Mouse (Mus musculus) cerebellum, adult 11-12 months (tissue): ENCODE results near the gene Cat.

Experiments used
- DNase-seq: peaks from one replicate; pipeline ENCODE4 v3.0.0; 2022

Gene Cat

DNA sequence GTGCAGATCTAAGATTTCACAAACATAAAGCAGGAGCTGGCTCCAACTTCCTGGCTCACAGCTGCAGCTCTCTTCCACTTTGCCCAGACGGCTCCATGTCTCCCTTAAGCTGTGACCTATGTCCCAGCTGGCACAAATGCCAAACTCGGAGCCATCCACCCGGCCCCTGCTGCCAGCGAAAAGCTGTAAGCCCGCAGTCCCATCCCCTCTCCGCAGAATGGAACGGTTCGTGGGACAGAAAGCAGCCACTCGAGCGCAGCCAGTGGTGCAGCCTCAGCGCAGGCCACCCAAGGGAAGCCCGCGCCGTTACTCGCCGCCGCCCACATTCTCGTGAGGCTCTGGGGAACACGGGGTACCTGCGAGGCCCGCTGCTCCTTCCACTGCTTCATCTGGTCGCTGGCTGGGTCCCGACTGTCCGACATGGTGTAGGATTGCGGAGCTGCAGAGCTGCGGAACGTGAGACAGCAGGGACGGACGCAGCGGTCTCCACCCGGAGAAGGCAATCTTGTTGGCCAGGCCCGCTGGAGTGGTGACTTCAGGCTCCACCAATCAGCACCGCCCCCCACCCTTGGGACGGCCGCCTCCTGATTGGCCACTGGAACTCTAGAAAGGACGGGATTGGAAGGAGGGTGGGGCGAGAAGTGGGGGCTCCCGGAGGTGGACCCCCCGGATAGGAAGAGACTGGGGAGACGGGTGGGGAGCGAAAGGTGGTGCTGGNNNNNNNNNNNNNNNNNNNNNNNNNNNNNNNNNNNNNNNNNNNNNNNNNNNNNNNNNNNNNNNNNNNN lies at the start of gene Cat:
Gene Cat, minus strand, starts transcription at position 544 of the 785 bp plus-strand sequence.
- DNase-seq, result peak; percentile 92

DNA sequence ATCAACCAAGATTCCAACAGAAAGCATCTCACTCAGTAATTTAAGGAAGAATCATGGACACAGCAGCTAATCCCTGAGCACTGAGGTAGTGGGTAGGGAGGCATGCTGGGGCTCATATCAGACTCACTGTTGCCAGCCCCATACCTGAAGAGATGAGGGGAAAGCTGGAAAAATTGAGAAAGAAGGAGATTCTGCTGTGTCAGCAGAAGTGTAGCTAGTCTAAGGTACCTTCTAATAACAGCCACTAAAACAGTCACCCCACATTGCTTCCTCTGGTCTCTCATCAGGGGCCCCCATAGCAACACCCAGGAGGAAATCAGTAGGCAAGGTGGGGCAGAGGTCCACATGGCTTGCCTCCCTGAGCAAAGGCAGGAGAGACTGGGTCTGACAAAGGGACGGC lies 40.6 kb upstream of the Cat start:
- DNase-seq, result no peak

DNA sequence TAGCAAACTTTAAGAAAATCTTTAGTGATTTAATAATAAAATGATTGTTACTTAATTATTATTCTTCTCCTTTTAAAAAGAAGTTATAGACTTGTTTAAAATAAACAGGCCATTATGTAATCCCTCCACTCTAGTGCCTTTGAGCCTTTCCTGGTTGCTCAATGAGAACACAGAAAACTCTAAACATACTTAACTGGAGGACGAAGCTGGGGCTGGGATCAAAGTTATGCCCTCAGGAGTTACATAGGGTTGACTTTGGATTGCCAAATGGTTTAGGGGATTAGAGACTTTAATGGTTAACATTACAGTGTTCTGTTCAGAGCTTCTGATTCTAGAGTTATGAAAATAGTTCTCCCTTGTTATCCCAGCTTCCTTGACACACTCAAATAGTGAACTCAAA lies 31.5 kb upstream of the Cat start:
- DNase-seq, result no peak

DNA sequence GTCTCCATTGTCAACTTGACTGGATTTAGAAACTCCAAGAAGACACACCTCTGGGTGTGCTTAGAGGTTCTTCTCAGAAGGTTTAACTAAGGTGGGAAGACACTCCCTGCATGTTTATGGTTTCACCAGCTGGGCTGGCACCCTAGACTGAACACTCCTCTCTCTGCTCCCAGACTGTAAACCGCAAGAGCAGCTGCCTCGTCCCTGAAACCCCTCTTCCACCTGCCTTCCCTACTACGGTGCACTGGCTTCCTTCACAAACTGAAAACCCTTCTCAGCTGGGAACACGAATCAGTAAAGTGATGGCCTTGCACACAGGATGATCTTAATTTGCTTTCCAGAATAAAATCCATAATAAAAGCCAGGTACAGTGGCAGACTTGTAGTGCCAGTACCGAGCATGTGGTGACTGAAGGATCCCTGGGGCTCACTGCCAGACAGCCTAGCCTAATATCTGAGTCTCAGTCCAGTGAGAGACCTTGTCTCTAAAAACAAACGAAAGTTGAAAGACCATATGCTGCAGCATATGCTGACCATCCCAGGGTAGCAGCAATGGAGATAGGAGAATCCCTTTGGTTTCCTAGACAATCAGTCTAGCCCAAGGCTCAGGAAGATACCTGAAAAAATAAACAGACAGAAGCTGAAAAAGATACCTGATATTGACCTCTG lies 30.7 kb upstream of the Cat start:
- DNase-seq, result peak; percentile 64

DNA sequence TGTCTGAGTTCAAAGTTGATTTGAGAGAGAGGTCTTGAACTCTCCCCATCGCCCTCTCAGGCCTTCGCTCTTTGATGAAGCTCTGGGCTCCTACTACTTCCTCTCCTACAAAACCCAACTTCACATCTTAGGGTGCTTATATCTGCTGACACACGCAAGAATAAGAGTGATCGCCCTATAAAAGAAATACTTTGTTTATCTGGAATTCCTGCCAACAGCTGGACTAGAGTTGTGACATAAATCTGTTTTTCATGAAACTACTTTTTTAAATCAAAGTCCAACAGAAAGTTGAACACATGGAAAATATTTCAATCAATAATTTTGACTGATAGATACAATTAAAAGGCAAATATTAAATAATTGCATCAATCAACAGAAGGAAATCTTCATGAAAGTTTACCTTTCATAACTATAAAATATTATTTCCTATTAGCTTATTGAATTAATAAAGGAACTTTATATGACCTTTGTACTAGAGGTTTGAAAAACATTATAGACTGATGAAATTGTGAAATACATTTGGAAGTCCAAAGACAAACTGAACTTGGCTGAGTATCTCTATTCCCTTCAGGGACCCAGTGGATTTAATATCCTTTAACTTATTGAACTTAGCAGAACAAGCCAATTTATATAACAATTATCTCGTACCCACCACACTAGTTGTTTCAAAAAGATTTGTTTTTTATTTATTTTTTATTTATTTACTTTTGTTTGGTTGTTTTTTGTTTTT lies 27.3 kb upstream of the Cat start:
- no peak for DNase-seq

DNA sequence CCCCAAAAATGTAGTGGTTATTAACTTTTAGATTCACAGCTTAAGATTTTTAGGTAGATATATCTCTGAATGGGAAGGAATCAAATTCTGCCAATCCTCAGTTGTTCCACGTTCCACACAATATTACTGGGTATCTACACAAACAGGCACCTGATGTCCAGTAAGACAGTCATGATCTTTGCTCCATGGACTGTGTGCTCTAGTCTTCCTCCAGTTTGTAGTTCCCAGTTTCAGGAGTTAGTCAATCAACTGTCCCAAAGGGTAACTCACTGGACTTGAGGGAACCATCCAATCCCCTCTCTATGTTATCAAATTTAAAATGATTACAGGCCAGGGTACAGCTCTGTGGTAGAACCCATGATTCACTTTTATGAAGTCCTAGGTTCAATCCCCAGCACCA lies 26.7 kb upstream of the Cat start:
- no peak for DNase-seq

DNA sequence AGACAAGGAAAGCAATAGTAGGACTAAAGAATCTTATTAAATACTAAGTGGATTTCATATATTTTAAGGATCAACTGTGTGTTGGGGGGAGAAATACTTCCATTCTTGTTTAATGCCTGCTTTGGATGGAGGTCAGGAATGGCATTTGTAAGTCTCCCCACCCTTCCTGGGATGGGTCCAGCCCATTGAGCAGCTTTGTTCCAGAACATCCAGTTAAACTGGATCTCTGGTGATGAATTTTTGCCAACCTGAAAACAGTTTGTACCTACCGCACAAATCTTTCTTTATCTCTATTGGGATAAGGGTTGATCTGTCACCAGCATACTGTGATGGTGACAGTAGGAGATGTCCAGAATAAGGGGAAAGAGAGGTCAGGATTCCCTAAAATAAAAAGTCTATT lies 26.1 kb upstream of the Cat start:
- no peak for DNase-seq

DNA sequence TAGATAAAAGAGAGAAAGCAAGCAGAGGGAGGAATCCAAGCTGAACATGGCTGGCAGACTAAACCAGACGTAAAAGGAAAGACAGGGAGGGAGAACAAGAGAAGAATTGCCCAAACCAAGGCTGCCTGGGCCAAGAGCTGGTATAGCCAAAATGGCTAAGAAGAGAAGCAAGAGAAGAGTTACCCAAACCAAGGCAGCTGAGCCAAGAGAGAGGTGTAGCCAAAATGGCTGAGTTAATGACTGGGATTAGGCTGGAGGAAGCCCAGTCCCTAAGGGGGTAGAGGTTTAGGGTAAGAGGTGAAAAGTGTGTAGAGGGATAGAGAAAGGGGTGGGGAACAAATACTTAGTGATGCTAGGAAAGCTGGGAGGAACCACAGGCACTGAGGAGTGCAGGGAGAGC lies 22.7 kb upstream of the Cat start:
- no peak for DNase-seq

DNA sequence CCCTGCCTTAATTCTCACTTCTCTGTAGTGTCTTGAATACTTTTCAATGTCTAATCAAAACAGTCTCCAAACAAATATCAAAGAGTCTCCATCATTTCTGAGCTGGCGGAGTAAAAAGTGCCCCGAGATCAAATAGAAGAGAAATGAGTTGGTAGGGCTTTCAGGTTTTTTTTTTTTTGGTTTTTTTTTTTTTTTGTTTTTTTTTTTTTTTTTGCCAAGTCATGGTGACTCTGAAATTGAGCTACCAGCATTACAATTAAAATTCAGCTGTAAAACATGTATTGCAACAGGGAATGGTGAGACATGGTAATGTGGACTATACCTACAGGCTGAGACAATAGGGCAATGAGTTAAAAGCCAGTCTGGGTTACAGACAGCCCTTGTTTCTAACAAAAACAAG lies 21.0 kb upstream of the Cat start:
- no peak for DNase-seq

DNA sequence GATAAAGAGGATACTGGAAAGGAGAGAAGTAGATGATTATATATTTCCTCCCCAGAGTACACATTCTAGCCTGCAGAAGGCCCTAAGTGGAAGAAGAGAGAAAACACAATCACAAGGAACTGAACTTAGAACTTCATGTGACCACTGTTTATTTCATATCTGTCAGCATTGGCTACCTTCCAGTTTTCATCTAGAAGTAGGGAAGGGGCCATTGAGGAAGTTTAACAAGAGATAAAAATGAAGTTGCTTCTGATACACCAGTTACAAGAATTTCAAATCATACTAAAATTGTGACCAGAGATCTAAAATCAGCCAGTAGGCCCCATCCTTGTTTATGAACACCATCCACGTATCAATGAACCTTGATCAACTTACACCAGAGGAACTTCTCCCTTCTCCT lies 19.5 kb upstream of the Cat start:
- DNase-seq, result no peak

DNA sequence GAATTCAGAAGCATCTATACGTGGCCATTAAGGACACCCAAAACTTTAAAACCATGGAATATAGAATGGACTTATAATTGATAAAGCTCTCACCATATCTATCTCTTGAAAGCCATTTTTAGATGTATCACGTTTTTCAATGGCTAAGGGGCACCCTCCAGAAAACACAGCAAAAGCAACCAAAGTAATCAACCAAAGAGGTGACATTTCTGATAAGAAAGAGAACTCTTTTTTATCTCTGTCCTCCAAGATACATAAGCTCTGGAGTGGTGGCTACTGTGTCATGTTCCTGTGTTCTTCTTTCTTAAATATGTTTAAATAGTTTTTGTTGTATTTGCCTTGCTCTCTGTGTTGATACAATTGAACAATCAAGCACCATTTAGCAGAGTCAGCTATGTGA lies 15.8 kb upstream of the Cat start:
- no peak for DNase-seq

DNA sequence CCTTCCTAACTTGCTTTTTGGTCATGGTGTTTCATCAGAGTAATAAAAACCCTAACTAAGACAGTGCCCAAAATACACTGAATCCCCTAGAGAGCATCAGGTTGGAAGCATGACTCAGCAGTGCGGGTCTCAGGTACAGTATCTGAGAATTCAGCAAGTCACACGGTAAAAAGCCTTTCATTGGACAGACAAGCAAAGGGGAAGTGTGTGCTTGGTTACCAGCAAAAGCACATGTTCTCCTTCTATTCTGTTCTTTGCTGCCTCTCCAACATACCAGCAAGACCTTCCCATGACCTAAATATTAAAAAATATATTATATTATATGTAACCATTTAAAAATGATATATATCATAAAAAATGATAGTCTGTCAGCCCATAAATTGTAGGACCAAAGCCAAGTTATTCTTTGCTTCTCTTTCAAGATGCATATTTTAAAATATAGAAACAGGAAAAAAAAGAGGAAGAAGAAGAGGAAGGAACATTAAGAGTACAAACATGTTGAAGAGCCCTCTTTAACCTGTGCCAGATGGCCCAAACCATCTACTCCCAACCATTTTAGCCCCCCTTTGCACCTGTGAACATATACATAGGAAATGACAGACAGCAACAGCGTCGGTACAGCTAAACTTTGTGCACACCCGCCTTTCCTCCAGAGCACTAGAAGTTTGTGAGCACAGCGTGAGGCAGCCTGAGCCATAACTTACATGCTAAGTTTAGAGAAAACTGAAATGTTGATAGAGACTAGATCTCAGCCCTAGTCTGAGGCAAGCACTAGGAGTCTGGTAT lies 10.9 kb upstream of the Cat start:
- DNase-seq, result no peak

DNA sequence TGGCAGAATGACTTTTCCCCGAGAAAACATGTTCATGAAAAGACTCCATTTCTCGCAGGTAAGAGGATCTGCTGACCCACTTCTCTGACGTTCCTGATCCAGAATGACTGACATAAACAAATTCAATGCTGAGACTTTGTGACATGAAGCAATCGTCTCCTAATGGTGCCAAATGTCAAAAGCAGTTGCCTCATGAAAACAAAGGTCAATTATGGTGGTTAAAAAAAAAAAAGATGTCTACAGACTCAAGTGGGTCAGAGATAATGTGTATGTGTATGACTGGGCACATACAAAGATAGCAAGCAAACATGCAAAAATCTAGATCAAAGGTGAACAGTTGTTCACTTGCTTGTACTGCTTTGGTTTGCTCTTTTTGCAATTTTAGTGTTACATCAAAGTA lies 8.9 kb upstream of the Cat start:
- no peak for DNase-seq

DNA sequence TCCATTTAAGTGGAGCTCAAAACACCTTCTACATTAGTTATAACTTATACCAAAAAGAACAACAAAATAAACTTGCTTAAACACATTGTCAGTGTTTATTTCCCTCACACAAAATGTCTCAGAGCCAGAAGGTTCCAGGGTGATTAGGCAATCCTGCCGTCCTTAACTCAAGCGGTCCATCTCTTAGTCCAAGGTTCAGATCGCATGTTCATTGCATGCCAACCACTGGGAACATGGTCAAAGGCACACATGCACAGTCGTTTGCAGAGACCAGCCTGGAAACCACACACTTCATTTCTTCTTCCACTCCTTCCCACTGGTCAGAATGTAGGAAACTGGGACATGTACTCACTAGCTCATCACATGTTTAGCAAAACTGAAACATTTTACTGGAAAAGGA lies 7.6 kb upstream of the Cat start:
- DNase-seq, result no peak

DNA sequence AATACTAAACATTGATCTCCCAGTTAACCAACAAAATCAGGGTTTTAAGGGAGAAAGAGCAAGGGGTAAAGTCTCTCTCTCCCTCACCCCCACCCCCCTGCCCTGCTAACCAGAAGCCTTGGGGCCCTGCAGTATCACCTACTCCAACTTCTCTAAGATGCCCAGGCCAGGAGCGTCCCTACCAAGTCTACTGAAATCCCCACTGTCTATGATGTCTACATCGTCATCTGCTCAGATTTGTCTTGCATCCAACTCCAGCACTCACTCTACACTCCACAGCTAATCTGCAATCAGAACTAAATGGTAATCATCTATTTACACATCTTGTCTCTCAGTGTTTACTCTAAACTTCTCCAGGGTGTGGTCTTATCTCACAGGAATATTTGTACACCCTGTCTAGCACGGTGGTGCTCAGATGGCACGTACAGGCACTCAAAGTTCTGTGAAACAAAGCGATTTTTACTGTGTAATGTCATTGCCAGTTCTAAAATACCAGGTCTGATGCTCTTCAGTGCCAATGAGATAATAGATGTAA lies 907 bp downstream of the Cat start:
- DNase-seq, result no peak

DNA sequence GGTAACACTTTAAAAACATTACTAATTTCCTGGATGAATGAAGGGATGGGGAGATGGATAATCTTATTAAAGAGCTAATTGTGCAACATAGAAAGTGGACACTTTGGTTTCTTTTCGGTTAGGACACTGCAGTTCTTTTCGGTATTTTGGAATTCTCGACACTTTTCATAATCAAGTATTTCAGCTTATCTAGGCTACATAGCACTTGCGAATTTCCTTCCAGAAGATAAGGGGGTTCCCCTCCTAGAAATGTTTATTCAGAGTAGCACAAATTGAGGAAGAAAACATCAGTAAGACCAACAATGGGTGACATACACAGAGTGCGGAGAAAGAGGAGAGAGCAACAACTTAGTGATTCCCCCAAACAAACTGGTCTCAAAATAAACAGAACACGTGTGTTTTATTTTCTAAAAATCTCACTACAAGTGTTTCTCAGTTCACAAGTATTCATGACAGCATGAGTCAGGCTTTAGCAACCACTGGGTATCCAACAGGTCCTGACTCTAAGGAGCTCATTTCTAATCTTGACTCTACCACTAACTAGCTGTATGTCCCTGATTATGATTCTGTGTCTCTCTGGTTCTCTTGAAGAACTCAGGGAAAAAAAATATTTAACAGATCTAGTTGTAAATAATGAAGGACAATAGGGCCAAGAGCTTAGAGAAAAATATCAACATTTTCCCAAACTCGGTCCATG lies 1.5 kb downstream of the Cat start:
- DNase-seq, result no peak

DNA sequence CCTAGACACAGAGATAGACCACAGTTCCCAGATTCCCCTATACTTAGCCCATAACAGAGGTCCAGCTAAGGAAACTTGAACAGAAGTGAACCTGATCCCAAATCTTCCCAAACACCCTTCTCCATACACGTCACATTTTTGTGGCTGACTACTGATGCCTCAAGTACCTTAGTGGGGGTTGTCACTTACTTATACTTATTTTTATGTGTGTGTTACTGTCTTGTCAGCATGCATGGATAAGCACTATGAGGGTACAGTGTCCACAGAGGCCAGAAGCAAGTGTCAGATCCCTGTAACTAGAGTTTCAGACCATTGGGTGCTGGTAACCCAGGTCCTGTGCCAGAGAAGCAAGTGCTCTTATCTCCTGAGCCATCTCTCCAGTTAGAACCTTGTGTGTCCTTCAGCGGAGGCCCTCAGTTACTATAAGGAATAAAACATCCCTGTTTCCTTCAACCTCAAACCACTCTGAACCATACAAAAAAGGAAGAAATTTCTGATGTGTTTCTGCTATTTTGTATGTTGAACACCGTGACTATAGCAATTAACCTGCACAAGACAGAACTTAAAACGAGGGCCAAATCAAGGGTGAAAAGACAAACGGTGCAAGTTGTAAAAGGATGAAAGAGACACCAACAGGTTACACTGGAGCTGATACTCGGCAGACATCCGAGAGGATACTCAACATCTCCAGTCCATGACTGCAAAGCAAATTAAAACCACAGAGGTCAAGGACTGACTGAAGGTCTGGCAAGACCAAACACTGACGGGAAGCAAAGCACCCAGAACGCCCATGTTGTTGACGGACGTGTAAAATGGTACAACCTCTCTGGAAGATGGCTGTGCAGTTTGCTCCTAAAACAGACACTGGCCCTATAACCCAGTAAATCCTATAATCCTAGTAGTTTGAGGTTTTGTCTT lies 3.4 kb downstream of the Cat start:
- no peak for DNase-seq

DNA sequence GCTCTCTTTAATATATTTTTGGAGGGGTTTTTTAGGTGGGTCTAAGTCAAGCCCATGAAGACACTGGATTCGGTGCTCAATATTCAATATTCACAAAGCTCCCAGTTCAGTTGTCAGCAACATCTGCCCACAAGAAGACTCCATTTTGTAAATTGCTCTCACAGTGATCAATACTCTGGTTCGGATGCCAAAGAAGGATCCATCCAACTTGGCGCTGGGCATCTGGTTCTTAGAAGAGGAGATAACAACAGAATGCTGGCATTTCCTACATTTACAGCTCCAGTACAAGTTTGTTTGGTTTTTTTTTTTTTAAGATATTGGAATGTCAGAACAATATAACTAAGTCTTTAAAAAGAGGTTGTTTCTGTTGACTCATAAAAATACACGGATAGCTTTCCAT lies 4.1 kb downstream of the Cat start:
- no peak for DNase-seq

DNA sequence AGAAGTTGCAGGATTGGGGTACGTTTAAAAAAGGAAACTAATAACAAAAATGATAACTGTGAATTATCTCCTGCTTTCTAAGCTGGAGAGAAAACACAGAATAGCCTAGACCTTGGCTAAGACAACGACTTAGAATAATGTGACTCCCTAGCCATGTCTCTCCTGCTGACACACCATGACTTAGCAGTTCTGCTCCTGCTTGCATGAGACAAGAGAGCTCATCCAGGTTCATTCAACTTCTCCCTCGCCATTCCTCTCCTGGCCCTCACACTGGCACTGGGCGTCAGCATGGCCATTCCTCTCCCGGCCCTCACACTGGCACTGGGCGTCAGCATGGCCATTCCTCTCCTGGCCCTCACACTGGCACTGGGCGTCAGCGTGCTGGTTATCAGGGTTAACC lies 4.7 kb downstream of the Cat start:
- DNase-seq, result no peak

DNA sequence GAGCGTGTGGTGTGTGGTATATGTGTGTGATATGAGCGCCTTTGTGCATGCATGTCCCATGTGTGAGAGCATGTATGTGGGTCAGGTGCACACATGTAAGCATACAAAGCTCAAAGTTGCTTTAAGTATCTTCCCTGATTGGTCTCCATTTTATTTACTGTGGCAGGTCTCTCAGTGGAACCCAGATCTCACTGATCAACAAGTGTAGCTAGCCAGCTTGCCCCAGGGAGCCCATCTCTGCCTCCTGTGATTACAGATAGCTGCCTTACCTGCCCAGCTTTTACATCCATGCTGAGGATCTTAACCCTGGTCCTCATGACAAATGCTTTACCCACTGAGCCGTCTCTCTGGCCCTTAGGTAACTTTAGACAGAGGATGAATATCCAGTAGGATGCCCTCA lies 6.6 kb downstream of the Cat start:
- DNase-seq, result no peak

DNA sequence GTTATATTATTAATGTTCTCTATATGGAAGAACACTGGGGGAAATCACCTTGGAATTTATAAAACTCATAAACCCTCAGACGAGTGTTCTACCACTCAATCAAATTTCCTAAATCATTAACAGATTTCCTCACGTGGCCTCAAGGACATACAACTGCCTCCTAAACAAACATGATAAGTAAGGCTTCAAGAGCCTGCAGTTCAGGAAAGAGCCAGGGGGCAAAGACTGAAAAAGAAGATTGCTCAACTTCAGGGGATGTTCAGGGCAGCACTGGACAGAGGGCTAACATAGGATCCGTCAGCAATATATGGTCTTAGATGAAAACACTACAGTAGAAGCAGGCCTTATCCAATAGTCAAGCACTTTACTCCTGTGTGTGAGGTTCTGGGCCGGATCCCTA lies 7.5 kb downstream of the Cat start:
- DNase-seq, result no peak
